19 mouse cellular contexts compared by ENCODE assay signal in the genomic region with DNA sequence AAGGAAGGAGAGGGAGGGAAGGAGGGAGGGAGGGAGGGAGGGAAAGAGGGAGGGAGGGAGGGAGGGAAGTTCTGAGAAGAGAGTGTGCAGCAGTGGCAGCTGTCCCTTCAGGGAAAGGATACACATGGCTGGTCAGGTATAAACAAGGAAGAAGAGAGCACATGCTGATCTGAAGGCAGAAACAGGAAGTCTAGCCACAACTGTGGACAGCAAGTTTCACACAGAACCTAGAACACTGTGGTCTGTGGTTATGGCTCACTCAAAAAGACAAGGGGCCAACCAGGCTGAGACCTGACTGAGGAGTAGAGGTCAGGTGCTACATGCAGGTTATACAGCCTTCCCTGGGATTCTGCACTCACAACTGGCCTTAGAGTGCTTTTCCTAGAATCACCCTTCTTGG. TPM values are rescaled to one million over a fixed set of nuclear protein-coding genes. Genes with fewer than 3 reads are reported as not detected.
DNase-seq lines count a peak whose midpoint lies in the region; ATAC-seq and TF ChIP-seq lines count a peak whose summit lies in the region.
"Had no signal": no experiment of that assay in that cellular context is flagged by ENCODE, and none has a peak within 500 bp of the region (broad histone marks: within the 10 kb centered on the region; RNA-seq: fewer than 3 reads in every experiment).

No protein-coding gene starts in this region.

- no peaks in the 10 kb centered on the region for H3K9me3 ChIP-seq in kidney, embryonic 15.5 days (replicated peaks)
- H3K9me3 ChIP-seq: heart, embryonic 13.5 days had no signal

- TF ChIP-seq CTCF in Patski (IDR thresholded peaks at IDR 0.05) = no peak

- no peaks in the 10 kb centered on the region for H3K36me3 ChIP-seq in kidney, embryonic 15.5 days
- H3K36me3 ChIP-seq: heart, embryonic 13.5 days had no signal

- H3K4me2 ChIP-seq in kidney, embryonic 15.5 days = no peak overlapping the region
- H3K4me2 ChIP-seq: heart, embryonic 13.5 days had no signal

- no peaks in the 10 kb centered on the region for H3K4me1 ChIP-seq in kidney, embryonic 15.5 days
- H3K4me1 ChIP-seq: heart, embryonic 13.5 days had no signal

- H3K9ac ChIP-seq in kidney, embryonic 15.5 days = no peak overlapping the region
- H3K9ac ChIP-seq: heart, embryonic 13.5 days; liver, embryonic 14.5 days had no signal

- H3K4me3 ChIP-seq in kidney, embryonic 15.5 days (replicated peaks) = no peak overlapping the region
- H3K4me3 ChIP-seq: heart, embryonic 13.5 days had no signal

- POLR2A ChIA-PET in Patski (lab: Charles Lee) = no interaction called here

- H3K27me3 ChIP-seq in kidney, embryonic 15.5 days = peaks cover 23% of the 10 kb centered on the region
- H3K27me3 ChIP-seq in Patski = peaks cover 9% of the 10 kb centered on the region

- no peak overlapping the region for H3K27ac ChIP-seq in kidney, embryonic 15.5 days
- H3K27ac ChIP-seq: heart, embryonic 13.5 days; liver, embryonic 14.5 days; stomach, postnatal 0 days had no signal

- CTCF ChIA-PET in Patski (lab: Charles Lee) = no interaction called here

- no peak for DNase-seq in kidney, postnatal 36 days
- peak; percentile 65 for DNase-seq in A20 (ENCODE audit: low read depth, low spot score)
- no peak for DNase-seq in Patski (ENCODE audit: low read depth, low spot score)
- no peak for DNase-seq in ovary, postnatal 14 days (ENCODE audit: low spot score)
- no peak for DNase-seq in lung, adult 18-20 months
- no peak for DNase-seq in thymus, postnatal 4 days
- DNase-seq: adrenal gland, adult 2 months; cerebellum, postnatal 10 days; gastrocnemius, postnatal 25 days; kidney, adult 8-10 months; left cerebral cortex, postnatal 4 days; right cerebral cortex, postnatal 25 days had no signal

- in situ Hi-C loops in Patski (cut with MboI; ENCODE audit: low pct_unique_long_range_greater_than_20kb) = no loop called here

- peak; percentile 86 for ATAC-seq in kidney, embryonic 15.5 days (replicated peaks; ENCODE audit: low FRiP score)
- peak; percentile 87 for ATAC-seq in Patski
- peak; percentile 99 for ATAC-seq in megakaryocyte progenitor cell, adult 5-6 weeks (replicated peaks; ENCODE audit: poor library complexity)
- ATAC-seq: midbrain, embryonic 16.5 days had no signal

RNA-seq across cellular contexts. Expression of gene Zcchc18, which starts 6.9 kb away (rescaled TPM):
- polyA plus RNA-seq in kidney, embryonic 15.5 days (2015; fragmentation: Nextera tagmentation; extraction: Ambion mirVana) = 23.4 and 27.9 TPM in 2 replicates
- polyA plus RNA-seq in Patski (2021) = 0.04 TPM
- total RNA-seq in megakaryocyte progenitor cell, adult 5-6 weeks (2015) = not detected in 2 replicates
- 0.14 and 0.25 TPM in 2 replicates for total RNA-seq in megakaryocyte progenitor cell, adult 5-6 weeks (2017)
- total RNA-seq: gastrocnemius, postnatal 25 days had no signal

RNA-seq across cellular contexts. Expression of gene Tmsb15b1, which starts 9.4 kb away (rescaled TPM):
- polyA plus RNA-seq in kidney, embryonic 15.5 days (2015; fragmentation: Nextera tagmentation; extraction: Ambion mirVana) = 23.3 and 27.1 TPM in 2 replicates
- polyA plus RNA-seq in Patski (2021) = not detected
- total RNA-seq in megakaryocyte progenitor cell, adult 5-6 weeks (2015) = 5.8 and 8.2 TPM in 2 replicates
- total RNA-seq in megakaryocyte progenitor cell, adult 5-6 weeks (2017) = 11.0 and 13.1 TPM in 2 replicates
- polyA plus RNA-seq: adrenal gland, adult 2 months; C2C12 had no signal

RNA-seq across cellular contexts. Expression of gene Tmsb15l, which starts 9.4 kb away (rescaled TPM):
- polyA plus RNA-seq in kidney, embryonic 15.5 days (2015; fragmentation: Nextera tagmentation; extraction: Ambion mirVana) = 1.8 and 2.4 TPM in 2 replicates
- 0.30 TPM for polyA plus RNA-seq in Patski (2021)
- total RNA-seq in megakaryocyte progenitor cell, adult 5-6 weeks (2015) = 5.6 and 6.3 TPM in 2 replicates
- 24.7 TPM in 2 replicates for total RNA-seq in megakaryocyte progenitor cell, adult 5-6 weeks (2017)
- total RNA-seq: gastrocnemius, postnatal 25 days had no signal

RNA-seq across cellular contexts. Expression of gene Tmsb15b2, which starts 10.7 kb away (rescaled TPM):
- 37.5 and 45.9 TPM in 2 replicates for polyA plus RNA-seq in kidney, embryonic 15.5 days (2015; fragmentation: Nextera tagmentation; extraction: Ambion mirVana)
- polyA plus RNA-seq in Patski (2021) = 1.7 TPM
- total RNA-seq in megakaryocyte progenitor cell, adult 5-6 weeks (2015) = 22.4 and 28.2 TPM in 2 replicates
- total RNA-seq in megakaryocyte progenitor cell, adult 5-6 weeks (2017) = not detected in 2 replicates
- polyA plus RNA-seq: adrenal gland, adult 2 months; C2C12 had no signal

RNA-seq across cellular contexts. Expression of gene Slc25a53, which starts 52.1 kb away (rescaled TPM):
- 8.6 and 10.6 TPM in 2 replicates for polyA plus RNA-seq in kidney, embryonic 15.5 days (2015; fragmentation: Nextera tagmentation; extraction: Ambion mirVana)
- 8.7 TPM for polyA plus RNA-seq in Patski (2021)
- 8.4 TPM in 2 replicates for total RNA-seq in megakaryocyte progenitor cell, adult 5-6 weeks (2015)
- total RNA-seq in megakaryocyte progenitor cell, adult 5-6 weeks (2017) = 4.8 and 12.2 TPM in 2 replicates

Comparison
In these comparisons a context has a peak if more than half of its experiments do, and no peak if none do; other contexts are left out.
1. RNA of gene Zcchc18, which starts 6.9 kb away (polyA plus RNA-seq): 23.4 to 27.9 TPM in kidney, embryonic 15.5 days; 0.04 TPM in Patski (single experiment); every median in the first group is over 10 times any median in the second.
2. RNA of gene Tmsb15b1, which starts 9.4 kb away (polyA plus RNA-seq): 23.3 to 27.1 TPM in kidney, embryonic 15.5 days; not detected in Patski (single experiment); every median in the first group is over 10 times any median in the second.
3. Peak in every context shown above with its lines, with median percentiles within 50 percentile points of each other: ATAC-seq.